Mouse (Mus musculus): ENCODE data around the gene Def8. TPM values are rescaled to one million over a fixed set of nuclear protein-coding genes. Genes with fewer than 3 reads are reported as not detected.

Gene Def8
- total and polyA plus RNA-seq, 3 experiments = 17.9 to 22.4 (median 19.9) TPM

DNA sequence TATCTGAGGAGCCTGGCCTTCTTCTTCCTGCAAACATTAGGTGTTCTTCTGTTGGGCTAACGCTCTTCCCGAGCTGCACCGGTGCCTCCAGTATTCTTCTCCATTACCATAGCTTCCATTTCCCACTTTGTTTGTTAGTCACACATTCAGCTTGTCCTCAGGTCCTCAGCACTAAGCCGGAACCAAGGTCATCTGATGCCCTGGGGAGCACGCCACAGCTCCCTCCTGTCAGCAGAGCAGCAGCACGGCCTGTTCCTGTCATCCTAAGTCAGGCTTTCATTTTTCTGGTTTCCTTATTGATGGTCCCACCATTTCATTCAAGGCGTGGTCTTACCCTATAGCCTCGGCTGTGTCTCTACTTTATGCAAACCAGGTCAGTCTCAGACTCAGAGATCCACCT lies 35.5 kb upstream of the Def8 start (continued):
- TF ChIP-seq MAX (IDR thresholded peaks at IDR 0.05; ENCODE audit: low read length) (no peak), UBTF (IDR thresholded peaks at IDR 0.05; ENCODE audit: low read depth, low read length) (no peak)

DNA sequence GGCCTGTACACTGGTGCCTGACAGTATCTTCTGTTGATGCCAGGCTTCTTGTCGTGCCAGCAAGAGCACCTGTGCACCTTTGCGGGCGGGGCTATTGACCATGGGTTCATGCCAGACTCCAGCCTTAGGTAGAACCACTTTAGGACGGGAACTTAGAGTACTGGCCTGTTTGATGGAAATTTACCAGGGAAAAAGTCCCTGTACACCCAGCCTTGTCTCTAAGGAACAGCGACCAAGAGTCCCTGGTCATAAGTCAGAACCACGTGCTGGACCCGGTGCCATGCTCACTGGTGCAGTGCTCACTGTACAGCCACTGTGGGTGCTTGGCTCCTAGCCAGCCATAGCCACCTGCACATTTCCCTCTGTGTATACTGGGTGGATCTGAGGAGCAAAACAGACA lies 34.3 kb upstream of the Def8 start:
- Histone ChIP-seq H3K9me3 (replicated peaks; ENCODE audit: low read length) (no peaks in the 10 kb centered on the region), H3K27me3 (replicated peaks) (no peaks in the 10 kb centered on the region), H3K36me3 (replicated peaks in 1 of 2; ENCODE audit: control insufficient read depth in 1 of 2, insufficient read depth in 1 of 2, low read length in 1 of 2) (peaks cover 90 to 100% of the 10 kb centered on the region in 2 experiments), H3K79me2 (replicated peaks; ENCODE audit: control insufficient read depth, extremely low read depth, insufficient read depth, poor library complexity, severe bottlenecking) (no peaks in the 10 kb centered on the region), H3K9ac (ENCODE audit: insufficient read depth, low read depth) (no peak overlapping the region), H3K4me2 (ENCODE audit: insufficient read depth, low read depth, poor library complexity, severe bottlenecking) (no peak overlapping the region), H3K27ac (ENCODE audit: insufficient read depth, low read depth) (no peak overlapping the region), H3K4me1 (ENCODE audit: control insufficient read depth in 1 of 2, insufficient read depth in 2 of 2) (no peaks in the 10 kb centered on the region), H3K4me3 (replicated peaks in 1 of 3; ENCODE audit: low read depth in 2 of 3, low read length in 2 of 3, poor library complexity in 1 of 3) (no peak overlapping the region)
- dilution Hi-C loops (cut with MboI; ENCODE audit: extremely low pct_ligation_motif_present, extremely low pct_unique_long_range_greater_than_20kb, low sequenced_read_pairs) (no loop called here), in situ Hi-C loops (cut with MboI; ENCODE audit: low pct_ligation_motif_present, low pct_unique_long_range_greater_than_20kb, low sequenced_read_pairs) (no loop called here)
- TF ChIP-seq ELF1 (IDR thresholded peaks at IDR 0.05; ENCODE audit: low read depth, low read length) (no peak), ZC3H11A (IDR thresholded peaks at IDR 0.05; ENCODE audit: low read depth, low read length) (no peak), SIN3A (IDR thresholded peaks at IDR 0.05; ENCODE audit: low read length) (no peak), E2F4 (IDR thresholded peaks at IDR 0.05; ENCODE audit: insufficient replicate concordance, low read depth, low read length) (no peak), MAFK (IDR thresholded peaks at IDR 0.05; ENCODE audit: insufficient replicate concordance, low read length) (no peak), CTCF (conservative IDR thresholded peaks at IDR 0.05 in 1 of 2, IDR thresholded peaks at IDR 0.05 in 1 of 2; ENCODE audit: low read depth in 2 of 2, low read length in 2 of 2) (no peak), JUND (conservative IDR thresholded peaks at IDR 0.05; ENCODE audit: low read depth, low read length) (no peak), KAT2A (IDR thresholded peaks at IDR 0.05; ENCODE audit: insufficient replicate concordance, low read length) (no peak), SMC3 (IDR thresholded peaks at IDR 0.05; ENCODE audit: low read depth, low read length) (no peak), USF2 (conservative IDR thresholded peaks at IDR 0.05; ENCODE audit: low read depth, low read length) (no peak), UBTF (IDR thresholded peaks at IDR 0.05; ENCODE audit: low read depth, low read length) (no peak), MAX (IDR thresholded peaks at IDR 0.05; ENCODE audit: low read length) (no peak), RCOR1 (conservative IDR thresholded peaks at IDR 0.05; ENCODE audit: low read depth, low read length) (no peak), ZMIZ1 (IDR thresholded peaks at IDR 0.05; ENCODE audit: low read depth, low read length) (no peak), MXI1 (IDR thresholded peaks at IDR 0.05; ENCODE audit: low read depth, low read length) (no peak), JUN (IDR thresholded peaks at IDR 0.05; ENCODE audit: insufficient read depth, low read depth, low read length) (no peak), MAZ (IDR thresholded peaks at IDR 0.05; ENCODE audit: low read depth, low read length) (no peak), HCFC1 (IDR thresholded peaks at IDR 0.05; ENCODE audit: low read depth, low read length) (no peak)
- no peak for DNase-seq (ENCODE audit: extremely low read depth)

DNA sequence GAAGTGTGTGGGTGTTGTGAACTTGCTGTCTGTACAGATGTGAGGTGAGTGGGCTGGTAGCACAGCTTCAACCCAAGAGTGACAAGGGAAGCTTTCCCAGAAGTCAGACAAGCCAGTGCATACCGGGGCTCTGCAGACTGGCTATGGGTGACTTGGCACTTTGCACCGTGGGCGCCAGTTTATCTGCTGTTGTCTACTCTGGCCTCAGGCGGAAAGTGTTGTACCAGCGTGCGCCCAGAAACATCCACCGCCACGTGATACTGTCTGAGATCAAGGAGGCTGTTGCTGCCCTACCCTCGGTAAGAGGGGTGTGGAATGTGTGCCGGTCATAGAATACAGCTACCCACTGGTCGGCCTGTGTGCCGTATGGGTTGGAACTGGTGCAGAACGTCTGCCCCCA lies 25.0 kb upstream of the Def8 start:
- Histone ChIP-seq H3K9ac (ENCODE audit: insufficient read depth, low read depth) (no peak overlapping the region), H3K79me2 (replicated peaks; ENCODE audit: control insufficient read depth, extremely low read depth, insufficient read depth, poor library complexity, severe bottlenecking) (no peaks in the 10 kb centered on the region), H3K4me3 (replicated peaks in 1 of 3; ENCODE audit: low read depth in 2 of 3, low read length in 2 of 3, poor library complexity in 1 of 3) (no peak overlapping the region), H3K36me3 (replicated peaks in 1 of 2; ENCODE audit: control insufficient read depth in 1 of 2, insufficient read depth in 1 of 2, low read length in 1 of 2) (peaks cover 89 to 98% of the 10 kb centered on the region in 2 experiments), H3K27me3 (replicated peaks) (no peaks in the 10 kb centered on the region), H3K4me1 (ENCODE audit: control insufficient read depth in 1 of 2, insufficient read depth in 2 of 2) (no peaks in the 10 kb centered on the region), H3K4me2 (ENCODE audit: insufficient read depth, low read depth, poor library complexity, severe bottlenecking) (no peak overlapping the region), H3K27ac (ENCODE audit: insufficient read depth, low read depth) (no peak overlapping the region), H3K9me3 (replicated peaks; ENCODE audit: low read length) (no peaks in the 10 kb centered on the region)
- no peak for TF ChIP-seq TBP (conservative IDR thresholded peaks at IDR 0.05; ENCODE audit: low read depth, low read length)
- no peak for TF ChIP-seq USF1 (IDR thresholded peaks at IDR 0.05; ENCODE audit: low read depth, low read length)
- TF ChIP-seq E2F4 (IDR thresholded peaks at IDR 0.05; ENCODE audit: insufficient replicate concordance, low read depth, low read length) = no peak
- TF ChIP-seq SMC3 (IDR thresholded peaks at IDR 0.05; ENCODE audit: low read depth, low read length) = no peak
- TF ChIP-seq TCF12 (IDR thresholded peaks at IDR 0.05; ENCODE audit: low read depth, low read length) = no peak
- TF ChIP-seq JUN (IDR thresholded peaks at IDR 0.05; ENCODE audit: insufficient read depth, low read depth, low read length) = no peak
- no peak for TF ChIP-seq ELF1 (IDR thresholded peaks at IDR 0.05; ENCODE audit: low read depth, low read length)
- no peak for TF ChIP-seq KAT2A (IDR thresholded peaks at IDR 0.05; ENCODE audit: insufficient replicate concordance, low read length)
- TF ChIP-seq GABPA (IDR thresholded peaks at IDR 0.05; ENCODE audit: insufficient replicate concordance, low read depth, low read length) = no peak
- TF ChIP-seq POLR2A (IDR thresholded peaks at IDR 0.05; ENCODE audit: low read depth, low read length) = no peak
- TF ChIP-seq RAD21 (IDR thresholded peaks at IDR 0.05; ENCODE audit: low read depth, low read length) = no peak
- no peak for TF ChIP-seq ETS1 (conservative IDR thresholded peaks at IDR 0.05; ENCODE audit: low read depth, low read length)
- no peak for TF ChIP-seq CHD1 (IDR thresholded peaks at IDR 0.05; ENCODE audit: low read depth, low read length)
- TF ChIP-seq MXI1 (IDR thresholded peaks at IDR 0.05; ENCODE audit: low read depth, low read length) = no peak
- TF ChIP-seq CHD2 (IDR thresholded peaks at IDR 0.05; ENCODE audit: low read length) = no peak
- TF ChIP-seq MYC (IDR thresholded peaks at IDR 0.05; ENCODE audit: low read depth, low read length) = no peak
- no peak for TF ChIP-seq RCOR1 (conservative IDR thresholded peaks at IDR 0.05; ENCODE audit: low read depth, low read length)
- no peak for TF ChIP-seq JUND (conservative IDR thresholded peaks at IDR 0.05; ENCODE audit: low read depth, low read length)
- TF ChIP-seq ZKSCAN1 (IDR thresholded peaks at IDR 0.05; ENCODE audit: borderline replicate concordance, low read depth, low read length) = no peak
- DNase-seq (ENCODE audit: extremely low read depth) = no peak
- dilution Hi-C loops (cut with MboI; ENCODE audit: extremely low pct_ligation_motif_present, extremely low pct_unique_long_range_greater_than_20kb, low sequenced_read_pairs) (no loop called here), in situ Hi-C loops (cut with MboI; ENCODE audit: low pct_ligation_motif_present, low pct_unique_long_range_greater_than_20kb, low sequenced_read_pairs) (no loop called here)
